Mouse (Mus musculus) midbrain, embryonic 10.5 days (tissue): ENCODE data around the gene Mthfd1l. TPM values are rescaled to one million over a fixed set of nuclear protein-coding genes. Genes with fewer than 3 reads are reported as not detected.

Source experiments
- DNase-seq: peaks from one replicate; pipeline ENCODE4 v3.0.0-alpha.2; 2017; ENCODE audit warnings: low spot score
- H3K27ac ChIP-seq: fragments of 300-500 bp; sonication (generic); replicated peaks from 2 replicates; pipeline ENCODE4 v1.5.1; 2016; ENCODE audit warnings: mild to moderate bottlenecking
- H3K27me3 ChIP-seq: fragments of 300-500 bp; sonication (generic); 2 replicates; pipeline ENCODE4 v1.6.1; 2016; ENCODE audit warnings: low read depth, mild to moderate bottlenecking; ENCODE audit not compliant: poor library complexity, severe bottlenecking
- H3K36me3 ChIP-seq: fragments of 300-500 bp; sonication (generic); 2 replicates; pipeline ENCODE4 v1.6.1; 2016; ENCODE audit warnings: mild to moderate bottlenecking, moderate library complexity
- H3K4me1 ChIP-seq: fragments of 300-500 bp; sonication (generic); 2 replicates; pipeline ENCODE4 v1.6.1; 2016
- H3K4me3 ChIP-seq: fragments of 300-500 bp; sonication (generic); 2 replicates; pipeline ENCODE4 v1.5.1; 2016; ENCODE audit warnings: mild to moderate bottlenecking, moderate library complexity
- H3K9me3 ChIP-seq: fragments of 300-500 bp; sonication (generic); replicated peaks from 2 replicates; pipeline ENCODE4 v1.6.1; 2016; ENCODE audit warnings: mild to moderate bottlenecking
- WGBS: fragments of 180-500 bp; shearing (Covaris S2); methylation state at CpG from one replicate; pipeline ENCODE4 v1.1.7; 2016; 5-methylcytosine and 5-hydroxymethylcytosine counted together
- polyA plus RNA-seq: library from polyadenylated mRNA; unstranded; fragments of >200 nt; fragmentation: Nextera tagmentation; extraction: Ambion mirVana; gene quantifications from 2 replicates; pipeline ENCODE4 v1.2.1, GENCODE M21; 2016

Mthfd1l gene
- polyA plus RNA-seq, 1 experiment from 2014 or later, result 25.2 TPM

DNA sequence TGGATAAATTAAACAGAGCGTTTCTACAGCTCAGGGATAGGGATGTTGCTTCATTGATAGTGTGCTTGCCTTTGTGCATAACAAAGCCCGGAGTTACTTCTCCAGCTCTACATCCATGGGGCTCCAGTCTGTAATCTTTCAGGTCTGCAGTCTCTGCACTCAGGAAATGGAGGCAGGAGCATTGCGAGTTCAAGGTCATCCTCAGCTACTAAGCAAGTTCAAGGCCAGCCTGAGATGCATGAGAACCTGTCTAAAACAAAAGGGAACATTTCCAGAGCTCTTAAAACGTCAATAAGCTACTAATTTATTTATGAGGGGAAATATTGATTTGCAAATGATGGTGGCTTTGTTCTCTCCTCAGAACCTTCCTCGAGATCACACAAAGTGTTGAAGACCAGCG lies 23.6 kb upstream of the Mthfd1l start:
- Histone ChIP-seq H3K9me3 (no peaks in the 10 kb centered on the region), H3K36me3 (peaks cover 69% of the 10 kb centered on the region), H3K4me1 (no peaks in the 10 kb centered on the region), H3K4me3 (no peak overlapping the region), H3K27me3 (no peaks in the 10 kb centered on the region), H3K27ac (no peak overlapping the region)
- DNase-seq, result no peak
- 92% methylated on average over 6 of the region's 6 CpGs for whole genome bisulfite sequencing

DNA sequence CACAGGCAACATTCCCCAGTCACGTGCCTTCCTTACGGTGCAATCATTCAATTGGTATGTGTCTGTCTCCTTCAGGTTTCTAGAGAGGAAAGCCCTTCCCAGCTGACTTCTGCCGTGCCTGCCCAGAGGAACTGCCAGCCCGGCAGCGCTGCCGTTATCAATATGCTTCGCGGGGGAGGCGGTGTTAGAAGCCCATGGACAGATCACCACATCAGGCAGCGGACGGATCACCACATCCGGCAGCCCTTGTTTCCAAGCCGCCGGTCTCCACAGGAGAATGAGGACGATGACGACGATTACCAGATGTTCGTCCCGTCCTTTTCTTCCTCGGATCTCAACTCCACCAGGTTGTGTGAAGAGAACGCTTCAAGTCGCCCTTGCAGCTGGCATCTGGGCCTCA lies 16.4 kb upstream of the Mthfd1l start:
- H3K27me3 ChIP-seq, result no peaks in the 10 kb centered on the region
- no peak overlapping the region for H3K4me3 ChIP-seq
- H3K27ac ChIP-seq, result no peak overlapping the region
- 93% methylated on average over 22 of the region's 22 CpGs for WGBS
- DNase-seq, result no peak
- H3K36me3 ChIP-seq, result peaks cover 68% of the 10 kb centered on the region
- H3K9me3 ChIP-seq, result no peaks in the 10 kb centered on the region
- H3K4me1 ChIP-seq, result no peaks in the 10 kb centered on the region

DNA sequence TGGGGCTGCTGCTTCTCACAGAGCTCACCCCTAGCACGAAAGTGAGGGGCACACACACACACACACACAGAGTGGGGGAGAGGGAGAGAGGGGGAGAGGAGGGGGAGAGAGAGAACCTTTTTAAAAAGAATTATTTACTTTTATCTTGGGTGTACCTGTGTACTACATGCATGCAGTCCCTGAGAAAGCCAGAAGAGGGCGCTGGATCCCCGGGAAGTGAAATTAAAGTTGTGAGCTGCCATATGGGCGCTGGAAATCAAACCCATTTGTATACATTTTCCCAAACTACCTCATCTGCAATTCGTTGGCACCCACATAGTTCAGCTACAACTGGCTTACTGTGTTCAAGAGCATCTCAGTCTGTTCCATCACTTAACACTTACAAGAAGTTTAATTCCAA lies 14.3 kb upstream of the Mthfd1l start:
- WGBS, result 78% methylated on average over 5 of the region's 5 CpGs
- H3K36me3 ChIP-seq, result peaks cover 60% of the 10 kb centered on the region
- H3K9me3 ChIP-seq, result no peaks in the 10 kb centered on the region
- no peak overlapping the region for H3K27ac ChIP-seq
- no peaks in the 10 kb centered on the region for H3K27me3 ChIP-seq
- no peak for DNase-seq
- no peak overlapping the region for H3K4me3 ChIP-seq
- H3K4me1 ChIP-seq, result no peaks in the 10 kb centered on the region

DNA sequence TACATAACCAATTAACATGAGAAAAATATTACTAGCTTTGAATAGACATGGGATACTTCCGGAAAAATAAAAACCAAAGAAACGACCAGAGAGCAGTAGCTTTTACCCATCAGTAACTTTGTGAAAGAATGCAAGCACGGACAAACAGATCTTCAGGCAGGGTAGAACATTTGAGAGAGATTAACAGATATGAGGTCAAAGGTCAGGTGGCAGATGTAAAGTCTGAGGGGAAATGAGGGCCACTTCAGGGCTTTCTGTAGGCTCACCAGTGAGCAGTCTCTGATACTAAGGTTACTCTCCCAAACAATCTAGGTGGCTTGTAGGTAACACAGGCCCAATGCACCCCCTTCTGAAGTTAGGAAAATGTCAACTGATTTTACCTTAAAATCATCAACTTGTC lies 3.9 kb upstream of the Mthfd1l start:
- Histone ChIP-seq H3K27ac (no peak overlapping the region), H3K27me3 (no peaks in the 10 kb centered on the region), H3K36me3 (peaks cover 30% of the 10 kb centered on the region), H3K4me3 (no peak overlapping the region), H3K4me1 (peaks cover 12% of the 10 kb centered on the region), H3K9me3 (no peaks in the 10 kb centered on the region)
- WGBS, result 81% methylated on average over 3 of the region's 3 CpGs
- no peak for DNase-seq

DNA sequence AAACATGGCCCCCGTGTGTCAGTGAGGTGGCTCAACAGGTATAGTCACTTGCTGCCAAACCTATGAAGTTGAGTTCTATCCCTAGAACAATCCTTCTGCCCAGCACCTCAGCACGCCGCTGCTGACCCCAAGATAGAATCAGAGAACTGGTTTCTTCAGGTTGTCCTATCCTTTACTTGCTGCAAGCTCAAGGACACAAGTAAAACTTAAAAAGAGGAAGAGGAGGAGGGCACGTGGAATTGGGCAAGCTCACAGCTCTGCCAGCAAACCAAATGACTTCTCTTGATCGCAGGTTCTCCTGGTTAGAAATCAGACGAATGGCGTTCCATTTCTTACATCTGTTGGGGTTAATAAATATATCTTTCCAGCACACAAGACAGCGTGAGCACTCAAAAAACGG lies 681 bp upstream of the Mthfd1l start:
- H3K27me3 ChIP-seq, result no peaks in the 10 kb centered on the region
- H3K27ac ChIP-seq, result no peak overlapping the region
- H3K36me3 ChIP-seq, result 0 out of 2 replicates have a peak, but pooled peaks cover 1% of the 10 kb centered on the region
- H3K4me3 ChIP-seq, result peak overlapping the region; percentile 65; the same call in 1 of the 2 replicates
- DNase-seq, result no peak
- WGBS, result 88% methylated on average over 9 of the region's 9 CpGs
- H3K4me1 ChIP-seq, result peaks cover 30% of the 10 kb centered on the region
- no peaks in the 10 kb centered on the region for H3K9me3 ChIP-seq

DNA sequence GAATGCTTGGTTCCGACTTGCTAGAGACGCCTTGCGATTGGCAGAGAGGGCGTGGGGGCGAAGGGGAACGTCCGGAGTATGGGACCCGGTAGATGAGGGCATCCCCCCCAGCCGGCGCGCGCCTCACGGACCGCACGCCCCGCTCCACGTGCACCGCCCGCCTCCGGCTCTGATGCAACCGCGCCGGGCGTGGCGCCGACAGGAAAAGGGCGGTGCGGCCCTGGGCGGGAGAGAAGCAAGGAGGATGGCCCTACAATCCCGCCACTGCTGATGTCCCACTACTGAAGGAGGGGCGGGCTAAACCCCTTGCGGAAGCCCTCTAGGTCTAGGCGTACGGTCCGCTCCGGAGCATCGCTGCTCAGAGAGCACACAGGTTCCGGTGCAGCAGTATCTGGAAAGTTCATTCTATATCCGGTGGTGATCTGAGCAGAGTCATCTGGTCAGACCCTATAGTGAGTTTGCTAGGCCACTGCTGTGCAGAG lies 712 bp downstream of the Mthfd1l start:
- peaks cover 5% of the 10 kb centered on the region for H3K36me3 ChIP-seq
- DNase-seq, result peak; percentile 86
- peak overlapping the region; percentile 65 for H3K4me3 ChIP-seq
- H3K27me3 ChIP-seq, result no peaks in the 10 kb centered on the region
- peak overlapping the region; percentile 95 for H3K27ac ChIP-seq
- H3K9me3 ChIP-seq, result no peaks in the 10 kb centered on the region
- under 1% methylated on average over 39 of the region's 39 CpGs for WGBS
- peaks cover 34% of the 10 kb centered on the region for H3K4me1 ChIP-seq

DNA sequence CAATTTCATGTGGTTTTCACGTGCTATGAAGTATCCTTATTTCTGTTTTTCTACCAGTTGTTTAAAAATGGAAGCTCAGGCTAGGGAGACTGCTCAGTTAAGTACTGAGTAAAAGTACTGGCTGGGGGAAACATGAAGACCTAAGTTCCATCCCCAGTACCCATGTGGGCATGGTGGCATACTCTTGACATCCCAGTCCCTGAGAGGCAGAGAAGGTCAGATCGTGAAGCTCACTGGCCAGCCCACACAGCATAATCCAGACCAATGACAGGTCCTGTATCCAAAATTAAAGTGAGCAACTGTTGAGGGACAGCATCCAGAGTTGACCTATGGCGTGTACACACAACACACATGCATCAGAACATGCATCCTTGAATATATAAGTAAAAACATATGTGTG lies 1.5 kb downstream of the Mthfd1l start:
- Histone ChIP-seq H3K27ac (peak overlapping the region; percentile 95; the same call in 1 of the 2 replicates), H3K27me3 (no peaks in the 10 kb centered on the region)
- 83% methylated on average over 3 of the region's 3 CpGs for WGBS

DNA sequence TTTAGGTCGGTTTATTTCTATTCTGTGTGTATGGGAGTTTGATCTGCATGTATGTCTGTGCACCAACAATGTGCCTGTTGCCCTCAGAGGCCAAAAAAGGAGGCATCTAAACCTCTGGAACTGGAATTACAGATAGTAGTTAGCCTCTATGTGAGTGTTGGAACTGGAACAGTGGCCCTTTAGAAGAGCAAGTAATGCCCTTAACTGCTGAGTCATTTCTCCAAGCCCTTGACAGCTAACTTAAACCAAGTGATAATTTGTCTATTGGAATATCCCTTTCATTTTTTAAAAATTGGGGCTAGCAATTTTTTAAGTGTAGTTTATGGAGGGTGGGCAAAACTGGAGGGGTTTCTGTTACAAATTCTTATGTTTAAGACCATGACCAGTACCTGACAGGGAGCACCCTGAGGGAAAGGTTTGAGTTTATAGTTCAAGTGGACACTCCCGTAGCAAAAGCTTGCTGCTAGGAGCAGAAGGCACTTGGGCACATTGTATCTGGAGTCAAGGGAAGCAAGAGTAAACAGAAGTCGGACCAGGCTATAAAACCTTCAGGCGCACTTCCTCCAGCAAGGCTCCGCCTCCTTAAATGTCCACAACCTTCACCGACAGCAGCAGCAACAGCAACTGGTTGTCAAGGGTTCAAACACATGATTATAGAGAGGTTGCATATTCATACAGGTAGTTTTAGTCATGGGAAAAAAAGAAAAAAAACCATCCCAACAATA lies 3.1 kb downstream of the Mthfd1l start:
- no peak overlapping the region for H3K4me3 ChIP-seq
- H3K27me3 ChIP-seq, result no peaks in the 10 kb centered on the region
- peaks cover 30% of the 10 kb centered on the region for H3K36me3 ChIP-seq
- H3K27ac ChIP-seq, result no peak overlapping the region
- peaks cover 6% of the 10 kb centered on the region; the same call in 1 of the 2 replicates for H3K9me3 ChIP-seq
- peaks cover 34% of the 10 kb centered on the region for H3K4me1 ChIP-seq
- WGBS, result 86% methylated on average over 6 of the region's 6 CpGs
- no peak for DNase-seq

More for the DNA sequence above, 1.5 kb downstream of the Mthfd1l start:
- Histone ChIP-seq H3K4me1 (peaks cover 34% of the 10 kb centered on the region), H3K9me3 (peaks cover 2% of the 10 kb centered on the region; the same call in 1 of the 2 replicates), H3K36me3 (peaks cover 13% of the 10 kb centered on the region), H3K4me3 (peak overlapping the region; percentile 65)
- no peak for DNase-seq

DNA sequence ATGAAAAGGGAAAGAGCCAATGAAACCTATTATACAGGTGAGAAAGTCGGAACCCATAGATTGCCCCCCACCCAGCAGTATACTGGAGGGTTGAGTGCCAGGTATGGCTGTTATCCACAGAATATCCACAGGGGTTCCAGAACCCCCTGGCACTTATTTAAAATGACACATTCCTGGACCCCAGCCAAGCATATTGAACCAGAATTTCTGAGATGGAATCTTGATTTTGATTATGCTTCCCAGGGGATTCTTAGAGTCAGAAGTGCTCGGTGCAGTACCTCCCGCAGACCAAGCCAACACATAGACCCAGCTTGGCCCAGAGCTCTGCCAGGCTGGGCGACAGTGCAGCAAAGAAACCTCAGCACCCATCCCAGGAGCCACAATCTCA lies 3.7 kb downstream of the Mthfd1l start:
- WGBS, result 90% methylated on average over 4 of the region's 4 CpGs
- H3K4me1 ChIP-seq, result peaks cover 34% of the 10 kb centered on the region
- H3K27ac ChIP-seq, result no peak overlapping the region
- peaks cover 35% of the 10 kb centered on the region for H3K36me3 ChIP-seq
- DNase-seq, result no peak
- H3K4me3 ChIP-seq, result no peak overlapping the region
- peaks cover 6% of the 10 kb centered on the region; the same call in 1 of the 2 replicates for H3K9me3 ChIP-seq
- no peaks in the 10 kb centered on the region for H3K27me3 ChIP-seq

DNA sequence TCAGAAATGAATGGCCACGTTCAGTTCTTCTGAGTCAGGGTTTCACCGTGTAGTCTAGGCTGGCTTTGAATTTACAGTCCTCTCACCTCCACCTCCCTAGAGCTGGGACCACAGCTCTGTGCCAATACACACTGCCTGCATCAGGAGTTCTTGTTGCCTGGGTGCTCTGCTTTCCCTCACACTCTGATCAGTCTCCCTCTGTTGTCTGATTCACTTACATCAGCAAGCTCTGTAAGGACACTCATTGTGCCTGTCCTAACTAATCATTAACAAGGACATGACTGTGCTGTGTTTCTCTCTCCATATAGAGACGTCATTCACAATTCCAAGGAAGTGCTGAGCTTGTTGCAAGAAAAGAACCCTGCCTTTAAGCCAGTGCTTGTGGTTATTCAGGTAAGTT lies 5.4 kb downstream of the Mthfd1l start:
- 91% methylated on average over 3 of the region's 3 CpGs for WGBS
- H3K27ac ChIP-seq, result no peak overlapping the region
- no peak for DNase-seq
- peaks cover 52% of the 10 kb centered on the region for H3K36me3 ChIP-seq
- H3K9me3 ChIP-seq, result peaks cover 6% of the 10 kb centered on the region; the same call in 1 of the 2 replicates
- H3K4me1 ChIP-seq, result peaks cover 25% of the 10 kb centered on the region
- no peaks in the 10 kb centered on the region for H3K27me3 ChIP-seq
- H3K4me3 ChIP-seq, result no peak overlapping the region

DNA sequence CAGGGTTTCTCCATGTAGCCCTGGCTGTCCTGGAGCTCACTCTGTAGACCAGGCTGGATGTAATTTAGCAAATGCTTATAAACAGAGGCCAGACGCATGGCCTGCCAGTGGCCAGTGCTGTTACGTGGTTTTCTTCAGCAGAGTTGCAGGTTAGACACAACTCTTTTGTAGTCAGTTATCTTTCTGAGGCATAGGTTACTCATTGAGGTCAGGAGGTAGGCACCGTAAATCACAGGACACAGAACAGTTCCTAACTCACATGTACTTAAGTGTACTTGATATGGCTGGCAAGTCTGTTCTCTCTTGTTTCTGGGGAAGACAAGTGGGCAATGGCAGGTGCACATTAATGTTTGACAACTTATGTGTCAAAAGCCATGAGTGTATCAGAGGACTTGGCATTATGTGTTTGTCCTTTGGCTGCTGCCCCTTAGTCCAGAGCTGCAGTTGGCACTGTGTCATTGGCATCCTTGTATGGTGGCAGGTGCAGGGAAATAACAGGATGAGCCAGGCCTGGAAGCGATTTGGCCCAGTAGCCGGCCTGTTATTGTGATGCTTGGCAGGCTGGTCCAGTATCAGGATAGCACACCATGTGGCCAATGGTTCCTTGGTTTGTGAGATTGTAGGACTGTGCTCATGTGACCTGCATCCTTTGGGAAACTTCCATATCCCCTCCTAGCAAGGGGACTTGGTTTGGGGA lies 6.0 kb downstream of the Mthfd1l start:
- WGBS, result 93% methylated on average over 5 of the region's 5 CpGs
- H3K27me3 ChIP-seq, result no peaks in the 10 kb centered on the region
- DNase-seq, result no peak

DNA sequence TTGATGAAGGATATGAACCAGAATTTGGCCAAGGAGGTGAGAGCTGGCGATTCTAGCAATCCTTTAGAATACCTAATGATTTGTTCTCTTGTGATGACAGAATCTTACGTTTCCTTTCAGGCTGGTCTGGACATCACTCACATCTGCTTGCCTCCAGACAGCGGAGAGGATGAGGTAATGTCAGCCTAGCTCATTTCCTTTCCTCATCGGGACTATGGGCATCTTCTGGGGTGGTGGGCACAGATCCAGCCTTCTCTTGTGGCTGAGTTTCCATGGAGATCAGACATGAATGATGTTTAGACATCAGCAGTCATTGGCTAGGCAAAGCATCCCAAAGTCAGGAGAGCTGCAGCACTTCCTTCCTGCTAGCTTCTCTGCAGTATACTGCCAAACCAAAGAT lies 7.3 kb downstream of the Mthfd1l start:
- Histone ChIP-seq H3K4me3 (no peak overlapping the region), H3K4me1 (peaks cover 10% of the 10 kb centered on the region; the same call in 1 of the 2 replicates), H3K9me3 (peaks cover 6% of the 10 kb centered on the region; the same call in 1 of the 2 replicates), H3K36me3 (peaks cover 67% of the 10 kb centered on the region), H3K27ac (no peak overlapping the region), H3K27me3 (no peaks in the 10 kb centered on the region)
- 88% methylated on average over 4 of the region's 4 CpGs for WGBS
- no peak for DNase-seq

More for the DNA sequence above, 6.0 kb downstream of the Mthfd1l start:
- Histone ChIP-seq H3K36me3 (peaks cover 56% of the 10 kb centered on the region), H3K9me3 (peaks cover 6% of the 10 kb centered on the region; the same call in 1 of the 2 replicates), H3K27ac (no peak overlapping the region), H3K4me1 (peaks cover 23% of the 10 kb centered on the region), H3K4me3 (no peak overlapping the region)
